Mouse (Mus musculus) embryonic facial prominence, embryonic 14.5 days (tissue): ENCODE measurements around the gene Atp23. TPM values are rescaled to one million over a fixed set of nuclear protein-coding genes. Genes with fewer than 3 reads are reported as not detected.

Experiments used
- ATAC-seq: fragments of 200-750 bp; cut with Nextera tagmentation; 2 replicates; pipeline ENCODE4 v1.8.0; 2017; ENCODE audit warnings: low read depth, moderate number of reproducible peaks, moderate TSS enrichment
- DNase-seq: peaks from one replicate; pipeline ENCODE4 v3.0.0-alpha.2; 2015; ENCODE audit warnings: low spot score
- H3K27ac ChIP-seq: fragments of 300-500 bp; sonication (generic); replicated peaks from 2 replicates; pipeline ENCODE4 v1.5.1; 2014; ENCODE audit warnings: low read depth, mild to moderate bottlenecking, low read length, moderate library complexity
- H3K27me3 ChIP-seq: fragments of 300-500 bp; sonication (generic); replicated peaks from 2 replicates; pipeline ENCODE4 v1.6.1; 2014; ENCODE audit warnings: low read length; ENCODE audit not compliant: control insufficient read depth, insufficient read depth
- H3K36me3 ChIP-seq: fragments of 300-500 bp; sonication (generic); 2 replicates; pipeline ENCODE4 v1.6.1; 2014; ENCODE audit warnings: low read length, mixed read lengths; ENCODE audit not compliant: control insufficient read depth, insufficient read depth
- H3K4me1 ChIP-seq: fragments of 300-500 bp; sonication (generic); 2 replicates; pipeline ENCODE4 v1.6.1; 2014; ENCODE audit warnings: antibody characterized with exemption, low read length; ENCODE audit not compliant: control insufficient read depth, insufficient read depth
- H3K4me2 ChIP-seq: fragments of 300-500 bp; sonication (generic); 2 replicates; pipeline ENCODE4 v1.6.1; 2014; ENCODE audit warnings: low read depth, mild to moderate bottlenecking, low read length, moderate library complexity, mixed read lengths
- H3K4me3 ChIP-seq: fragments of 300-500 bp; sonication (generic); 2 replicates; pipeline ENCODE4 v1.5.1; 2014; ENCODE audit warnings: low read depth, mild to moderate bottlenecking, low read length
- H3K9ac ChIP-seq: fragments of 300-500 bp; sonication (generic); 2 replicates; pipeline ENCODE4 v1.6.1; 2014; ENCODE audit warnings: low read depth, mild to moderate bottlenecking, low read length, moderate library complexity, mixed read lengths
- H3K9me3 ChIP-seq: fragments of 300-500 bp; sonication (generic); 2 replicates; pipeline ENCODE4 v1.6.1; 2016; ENCODE audit warnings: low read length; ENCODE audit not compliant: control insufficient read depth
- WGBS: fragments of 180-500 bp; shearing (Covaris S2); extraction: QIAGEN DNeasy Blood & Tissue Kit; methylation state at CpG from one replicate; pipeline ENCODE4 v1.1.7; 2014; 5-methylcytosine and 5-hydroxymethylcytosine counted together
- polyA plus RNA-seq: library from polyadenylated mRNA; unstranded; fragments of >200 nt; fragmentation: Nextera tagmentation; extraction: Ambion mirVana; gene quantifications from 2 replicates; pipeline ENCODE4 v1.2.1, GENCODE M21; 2014

Gene Atp23
- polyA plus RNA-seq, 1 experiment from 2014 or later: 16.7 TPM

- Histone ChIP-seq H3K4me1 (peaks cover 73% of the 10 kb centered on the region), H3K4me3 (no peak overlapping the region), H3K4me2 (0 out of 2 replicates have a peak overlapping the region, but pooled peaks have one; percentile 91), H3K27me3 (no peaks in the 10 kb centered on the region), H3K9me3 (no peaks in the 10 kb centered on the region), H3K27ac (peak overlapping the region; percentile 100), H3K9ac (peak overlapping the region; percentile 26; the same call in 1 of the 2 replicates), H3K36me3 (no peaks in the 10 kb centered on the region)
- DNase-seq (no peak), ATAC-seq (no peak)
Measured at GRCm38 (mm10) chr10:126931760-126932139, 30.6 kb upstream of the Atp23 start.

GRCm38 (mm10) chr10:126931123-126931759 is 30.1 kb upstream of the Atp23 start:
- Histone ChIP-seq H3K4me3 (no peak overlapping the region), H3K27me3 (no peaks in the 10 kb centered on the region), H3K4me1 (peaks cover 72% of the 10 kb centered on the region), H3K27ac (peak overlapping the region; percentile 100), H3K9ac (peak overlapping the region; percentile 26), H3K9me3 (no peaks in the 10 kb centered on the region), H3K36me3 (no peaks in the 10 kb centered on the region), H3K4me2 (peak overlapping the region; percentile 91; the same call in 1 of the 2 replicates)
- WGBS: 27% methylated on average over 8 of the region's 8 CpGs
- DNase-seq (peak; percentile 73), ATAC-seq (peak; percentile 13; the same call in 1 of the 2 replicates)

- Histone ChIP-seq H3K27ac (peak overlapping the region; percentile 100), H3K4me3 (peak overlapping the region; percentile 17; the same call in 1 of the 2 replicates), H3K36me3 (no peaks in the 10 kb centered on the region), H3K4me2 (peak overlapping the region; percentile 91), H3K9ac (peak overlapping the region; percentile 65), H3K27me3 (no peaks in the 10 kb centered on the region), H3K9me3 (no peaks in the 10 kb centered on the region), H3K4me1 (peaks cover 65% of the 10 kb centered on the region)
- ATAC-seq (peak; percentile 73), DNase-seq (peak; percentile 96)
- WGBS: 16% methylated on average over 15 of the region's 15 CpGs
Measured at GRCm38 (mm10) chr10:126930270-126931121, 29.3 kb upstream of the Atp23 start.

GRCm38 (mm10) chr10:126929543-126929942 is 28.4 kb upstream of the Atp23 start:
- Histone ChIP-seq H3K4me1 (peaks cover 55% of the 10 kb centered on the region), H3K4me3 (no peak overlapping the region), H3K4me2 (peak overlapping the region; percentile 91), H3K9ac (peak overlapping the region; percentile 65; the same call in 1 of the 2 replicates), H3K27me3 (no peaks in the 10 kb centered on the region), H3K36me3 (no peaks in the 10 kb centered on the region), H3K27ac (peak overlapping the region; percentile 100), H3K9me3 (no peaks in the 10 kb centered on the region)
- ATAC-seq (no peak), DNase-seq (peak; percentile 27)
- 41% methylated on average over 3 of the region's 3 CpGs for WGBS

- Histone ChIP-seq H3K27ac (peak overlapping the region; percentile 100), H3K9ac (peak overlapping the region; percentile 83), H3K4me3 (peak overlapping the region; percentile 49), H3K27me3 (no peaks in the 10 kb centered on the region), H3K4me1 (peaks cover 51% of the 10 kb centered on the region), H3K9me3 (no peaks in the 10 kb centered on the region), H3K4me2 (peak overlapping the region; percentile 91), H3K36me3 (no peaks in the 10 kb centered on the region)
- WGBS: 14% methylated on average over 12 of the region's 12 CpGs
- ATAC-seq (no peak), DNase-seq (peak; percentile 43)
Measured at GRCm38 (mm10) chr10:126928819-126929206, 27.7 kb upstream of the Atp23 start.

- under 1% methylated on average over 31 of the region's 39 CpGs for WGBS
- DNase-seq (peak; percentile 91), ATAC-seq (peak; percentile 54)
- H3K4me1 ChIP-seq: peaks cover 46% of the 10 kb centered on the region
- peak overlapping the region; percentile 49 for H3K4me3 ChIP-seq
- H3K27ac ChIP-seq: peak overlapping the region; percentile 100
- no peaks in the 10 kb centered on the region for H3K27me3 ChIP-seq
- peak overlapping the region; percentile 83 for H3K9ac ChIP-seq
- no peaks in the 10 kb centered on the region for H3K36me3 ChIP-seq
- no peaks in the 10 kb centered on the region for H3K9me3 ChIP-seq
- H3K4me2 ChIP-seq: peak overlapping the region; percentile 91
Measured at GRCm38 (mm10) chr10:126928011-126928818, 27.1 kb upstream of the Atp23 start.

- peak; percentile 26 for ATAC-seq
Measured at GRCm38 (mm10) chr10:126927101-126927961, 26.2 kb upstream of the Atp23 start.

More at GRCm38 (mm10) chr10:126927101-126927961, 26.2 kb upstream of the Atp23 start:
- Histone ChIP-seq H3K9me3 (no peaks in the 10 kb centered on the region), H3K4me1 (peaks cover 46% of the 10 kb centered on the region), H3K27me3 (no peaks in the 10 kb centered on the region), H3K27ac (peak overlapping the region; percentile 100), H3K4me2 (peak overlapping the region; percentile 91), H3K9ac (peak overlapping the region; percentile 83), H3K36me3 (no peaks in the 10 kb centered on the region), H3K4me3 (peak overlapping the region; percentile 49)
- peak; percentile 80 for DNase-seq
- 14% methylated on average over 11 of the region's 11 CpGs for WGBS
